8 mouse cellular contexts compared by ENCODE assay signal in the genomic region with DNA sequence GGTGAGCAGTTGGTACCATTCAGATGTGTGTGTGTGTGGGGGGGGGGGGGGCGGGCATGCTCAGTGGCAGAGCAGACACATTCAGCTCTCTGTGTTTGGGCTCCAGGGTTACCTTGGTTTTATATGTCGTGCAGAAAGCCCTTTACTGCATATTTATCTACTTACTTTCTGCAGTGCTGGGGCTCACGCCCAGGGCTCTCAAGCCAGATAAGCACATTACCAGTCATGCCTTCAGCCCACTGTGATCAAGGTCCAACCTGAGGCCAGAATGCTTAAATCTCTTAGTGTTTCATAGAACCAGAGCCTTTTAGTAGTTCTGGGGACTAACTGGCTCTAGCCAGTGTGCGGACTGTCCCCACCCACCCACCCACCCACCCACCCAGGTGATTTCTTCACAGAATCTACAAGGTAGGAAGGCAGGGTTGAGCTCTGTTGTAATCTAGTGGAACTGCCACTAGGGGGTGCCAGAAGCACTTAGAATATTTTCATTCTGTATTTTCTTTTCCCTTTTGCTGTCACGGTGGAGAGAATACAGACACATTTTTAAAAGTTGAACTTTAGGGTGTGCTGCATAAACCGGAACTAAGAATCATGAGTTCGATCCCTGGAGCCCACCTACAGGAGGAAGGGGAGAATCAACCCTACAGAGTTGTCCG.
DNase-seq lines count a peak whose midpoint lies in the region; ATAC-seq and TF ChIP-seq lines count a peak whose summit lies in the region.

No protein-coding gene starts in this region.

- H3K4me1 ChIP-seq in embryonic facial prominence, embryonic 14.5 days (ENCODE audit: control insufficient read depth, insufficient read depth, low read length), result no peaks in the 10 kb centered on the region
- peaks cover 5% of the 10 kb centered on the region; the same call in 1 of the 2 replicates for H3K4me1 ChIP-seq in intestine, embryonic 15.5 days (replicated peaks)
- H3K4me1 ChIP-seq in liver, postnatal 0 days (ENCODE audit: insufficient read depth), result no peaks in the 10 kb centered on the region

- no peak overlapping the region for H3K9ac ChIP-seq in embryonic facial prominence, embryonic 14.5 days (ENCODE audit: low read depth, low read length)
- H3K9ac ChIP-seq in intestine, embryonic 15.5 days, result no peak overlapping the region
- no peak overlapping the region; the same call in 1 of the 2 replicates for H3K9ac ChIP-seq in liver, postnatal 0 days (replicated peaks)

- no peak overlapping the region for H3K27ac ChIP-seq in embryonic facial prominence, embryonic 14.5 days (replicated peaks; ENCODE audit: low read depth, low read length)
- 0 out of 2 replicates have a peak overlapping the region, but pooled peaks have one; percentile 27 for H3K27ac ChIP-seq in intestine, embryonic 15.5 days
- 0 out of 2 replicates have a peak overlapping the region, but pooled peaks have one; percentile 39 for H3K27ac ChIP-seq in liver, postnatal 0 days (ENCODE audit: low read depth)

- 66% methylated on average over 8 of the region's 8 CpGs for WGBS in embryonic facial prominence, embryonic 14.5 days
- 50% methylated on average over 8 of the region's 8 CpGs for WGBS in intestine, embryonic 15.5 days
- 51% methylated on average over 8 of the region's 8 CpGs for WGBS in liver, postnatal 0 days (ENCODE audit: insufficient replicate concordance)

- no peaks in the 10 kb centered on the region for H3K27me3 ChIP-seq in embryonic facial prominence, embryonic 14.5 days (replicated peaks; ENCODE audit: control insufficient read depth, insufficient read depth, low read length)
- H3K27me3 ChIP-seq in intestine, embryonic 15.5 days (replicated peaks), result no peaks in the 10 kb centered on the region
- no peaks in the 10 kb centered on the region for H3K27me3 ChIP-seq in liver, postnatal 0 days (ENCODE audit: insufficient read depth, low read length)

- no peaks in the 10 kb centered on the region for H3K9me3 ChIP-seq in embryonic facial prominence, embryonic 14.5 days (ENCODE audit: control insufficient read depth, low read length)
- H3K9me3 ChIP-seq in intestine, embryonic 15.5 days, result no peaks in the 10 kb centered on the region
- H3K9me3 ChIP-seq in liver, postnatal 0 days (ENCODE audit: low read length), result no peaks in the 10 kb centered on the region

- peak; percentile 61 for DNase-seq in layer of hippocampus, adult 11-12 months (ENCODE audit: low spot score)
- DNase-seq in layer of hippocampus, adult 9-11 months, result no peak
- DNase-seq in T-cell, adult 2 months (ENCODE audit: low spot score), result peak; percentile 47
- peak; percentile 45 for DNase-seq in embryonic facial prominence, embryonic 14.5 days (ENCODE audit: low spot score)
- DNase-seq in liver, postnatal 0 days, result peak; percentile 53
- DNase-seq in retina, postnatal 1 day, result peak; percentile 53
- DNase-seq in urinary bladder, adult 18-20 months (ENCODE audit: low spot score in 2 of 2), result no peak

- H3K4me2 ChIP-seq in embryonic facial prominence, embryonic 14.5 days (ENCODE audit: low read depth, low read length), result 0 out of 2 replicates have a peak overlapping the region, but pooled peaks have one; percentile 12
- H3K4me2 ChIP-seq in intestine, embryonic 15.5 days (replicated peaks), result peak overlapping the region; percentile 17; the same call in 1 of the 2 replicates
- H3K4me2 ChIP-seq in liver, postnatal 0 days (ENCODE audit: low read depth, low read length), result peak overlapping the region; percentile 58

- peaks cover 12% of the 10 kb centered on the region for H3K36me3 ChIP-seq in embryonic facial prominence, embryonic 14.5 days (ENCODE audit: control insufficient read depth, insufficient read depth, low read length)
- H3K36me3 ChIP-seq in intestine, embryonic 15.5 days, result no peaks in the 10 kb centered on the region
- no peaks in the 10 kb centered on the region for H3K36me3 ChIP-seq in liver, postnatal 0 days (replicated peaks; ENCODE audit: insufficient read depth, low read length)

- TF ChIP-seq CTCF in liver, postnatal 0 days (IDR thresholded peaks at IDR 0.05; ENCODE audit: low read depth), result peak; percentile 62

- no peak for ATAC-seq in embryonic facial prominence, embryonic 14.5 days (ENCODE audit: low read depth)
- peak; percentile 84 for ATAC-seq in intestine, embryonic 15.5 days
- ATAC-seq in liver, postnatal 0 days, result peak; percentile 38; the same call in 1 of the 2 replicates

- no peak for TF ChIP-seq EP300 in liver, postnatal 0 days (IDR thresholded peaks at IDR 0.05; ENCODE audit: low read depth)

- no peak overlapping the region for H3K4me3 ChIP-seq in embryonic facial prominence, embryonic 14.5 days (ENCODE audit: low read depth, low read length)
- no peak overlapping the region for H3K4me3 ChIP-seq in intestine, embryonic 15.5 days (replicated peaks)
- peak overlapping the region; percentile 10; the same call in 1 of the 2 replicates for H3K4me3 ChIP-seq in liver, postnatal 0 days (ENCODE audit: low read depth, low read length)

Comparison
In these comparisons a context has a peak if more than half of its experiments do, and no peak if none do; other contexts are left out.
1. DNase-seq: peak in layer of hippocampus, adult 11-12 months (single experiment), T-cell, adult 2 months (single experiment), embryonic facial prominence, embryonic 14.5 days (single experiment), liver, postnatal 0 days (single experiment) and retina, postnatal 1 day (single experiment); none in layer of hippocampus, adult 9-11 months (single experiment) and urinary bladder, adult 18-20 months (0 of 2).
2. Peak in every context shown above with its lines, with median percentiles within 50 percentile points of each other: H3K4me2 ChIP-seq.